Mouse (Mus musculus) lung, embryonic 16.5 days (tissue): Measurements from ENCODE around the gene Celf1. TPM values are rescaled to one million over a fixed set of nuclear protein-coding genes. Genes with fewer than 3 reads are reported as not detected.

Source experiments
- polyA plus RNA-seq: library from polyadenylated mRNA; unstranded; fragments of >200 nt; fragmentation: Nextera tagmentation; extraction: Ambion mirVana; gene quantifications from 2 replicates; pipeline ENCODE4 v1.2.1, GENCODE M21; 2015

The Celf1 gene
- polyA plus RNA-seq, 1 experiment from 2014 or later: 71.6 TPM

Other genes starting within 250 kb of the Celf1 start
- 85.7 and 88.5 TPM in 2 replicates for gene Fnbp4, start 195.0 kb upstream of the Celf1 start, polyA plus RNA-seq
- 2.4 and 2.5 TPM in 2 replicates for gene Agbl2, start 157.7 kb upstream of the Celf1 start, polyA plus RNA-seq
- gene Mtch2, start 93.2 kb upstream of the Celf1 start, polyA plus RNA-seq: 198 and 199 TPM in 2 replicates
- gene C1qtnf4, start 54.5 kb upstream of the Celf1 start, polyA plus RNA-seq: 2.9 and 3.0 TPM in 2 replicates
- 36.5 and 37.0 TPM in 2 replicates for gene Kbtbd4, start 35.6 kb upstream of the Celf1 start, polyA plus RNA-seq
- 201 and 203 TPM in 2 replicates for gene Ndufs3, start 35.6 kb upstream of the Celf1 start, polyA plus RNA-seq
- gene Rapsn, start 95.2 kb downstream of the Celf1 start, polyA plus RNA-seq: 2.0 and 2.3 TPM in 2 replicates
- 278 and 298 TPM in 2 replicates for gene Psmc3, start 113.6 kb downstream of the Celf1 start, polyA plus RNA-seq
- gene Slc39a13, start 130.0 kb downstream of the Celf1 start, polyA plus RNA-seq: 39.2 and 44.4 TPM in 2 replicates
- gene Spi1, start 142.0 kb downstream of the Celf1 start, polyA plus RNA-seq: 6.4 and 8.8 TPM in 2 replicates
- 13.0 and 18.0 TPM in 2 replicates for gene Mybpc3, start 177.8 kb downstream of the Celf1 start, polyA plus RNA-seq
- 10.4 and 12.7 TPM in 2 replicates for gene Madd, start 243.5 kb downstream of the Celf1 start, polyA plus RNA-seq